Mouse (Mus musculus): ENCODE measurements around the gene Kiz. TPM values are rescaled to one million over a fixed set of nuclear protein-coding genes. Genes with fewer than 3 reads are reported as not detected.
A peak's percentile ranks its signal among the peaks of the same experiment; 100 is the strongest.

Gene Kiz
- total RNA-seq, 2 experiments from 2014 or later, result 22.0 to 24.4 TPM

DNA sequence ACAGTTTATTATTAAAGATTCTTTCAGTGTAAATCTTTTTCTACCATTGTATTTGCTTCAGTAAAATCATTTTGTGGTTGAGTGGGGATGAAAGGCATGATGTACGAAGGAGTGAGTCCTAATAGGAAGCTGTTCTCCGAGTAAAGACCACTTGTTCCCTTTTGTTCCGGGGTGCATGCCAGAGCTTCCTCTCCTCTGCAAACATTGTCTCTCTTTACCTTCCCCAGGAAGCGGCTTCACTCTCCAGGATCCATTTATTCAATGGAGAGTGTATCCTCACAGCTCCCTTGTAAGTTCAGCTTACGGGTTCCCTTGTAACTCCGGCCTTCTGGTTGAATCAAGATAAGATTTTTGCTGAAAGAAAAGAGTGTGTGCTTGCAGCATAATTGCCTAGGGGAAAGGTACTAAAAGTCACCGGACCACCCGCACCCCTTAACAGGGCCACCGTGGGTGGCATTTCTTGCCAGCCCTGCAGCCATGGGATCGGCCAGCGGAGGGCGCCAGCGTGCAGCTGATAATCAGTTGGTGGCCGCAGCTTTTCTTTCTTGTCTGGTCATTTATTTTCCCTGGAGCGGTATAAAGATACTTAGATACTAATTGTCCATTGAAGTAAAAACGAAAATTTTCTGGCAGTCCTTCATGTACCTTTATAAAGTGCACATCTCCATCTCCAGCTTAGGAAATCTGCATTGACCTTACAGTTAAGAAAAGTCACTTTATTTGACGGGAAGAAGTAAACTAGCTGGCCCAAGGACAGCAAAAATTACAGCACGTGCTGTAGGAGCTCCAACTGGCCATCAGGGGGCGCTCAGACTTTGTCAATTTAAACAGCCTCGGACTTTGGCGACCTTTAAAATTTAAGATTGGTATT, 103.5 kb downstream of the Kiz start:
- DNase-seq (ENCODE audit: extremely low spot score in 1 of 2, low spot score in 1 of 2), result peak; percentile 86 to 98

DNA sequence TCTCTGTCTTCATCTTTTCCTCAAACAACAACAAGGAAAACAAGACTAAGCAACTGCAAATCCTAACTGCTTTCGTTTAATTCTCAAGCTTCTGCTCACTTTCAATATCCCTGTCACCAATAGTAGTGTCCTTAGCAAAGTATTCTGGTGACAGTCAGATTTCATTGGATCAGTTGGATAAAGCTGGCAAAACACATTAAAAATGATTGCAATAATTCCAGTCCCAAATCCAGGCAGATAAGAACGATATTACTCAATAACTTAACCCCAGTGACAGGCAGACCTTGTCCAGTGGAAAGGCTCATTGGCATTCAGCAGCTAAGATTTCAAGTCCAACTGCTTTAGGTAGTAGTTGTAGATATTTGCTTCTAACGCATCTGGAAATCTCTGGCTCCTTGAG, 119.4 kb downstream of the Kiz start:
- no peak for DNase-seq (ENCODE audit: extremely low spot score in 1 of 2, low spot score in 1 of 2)

DNA sequence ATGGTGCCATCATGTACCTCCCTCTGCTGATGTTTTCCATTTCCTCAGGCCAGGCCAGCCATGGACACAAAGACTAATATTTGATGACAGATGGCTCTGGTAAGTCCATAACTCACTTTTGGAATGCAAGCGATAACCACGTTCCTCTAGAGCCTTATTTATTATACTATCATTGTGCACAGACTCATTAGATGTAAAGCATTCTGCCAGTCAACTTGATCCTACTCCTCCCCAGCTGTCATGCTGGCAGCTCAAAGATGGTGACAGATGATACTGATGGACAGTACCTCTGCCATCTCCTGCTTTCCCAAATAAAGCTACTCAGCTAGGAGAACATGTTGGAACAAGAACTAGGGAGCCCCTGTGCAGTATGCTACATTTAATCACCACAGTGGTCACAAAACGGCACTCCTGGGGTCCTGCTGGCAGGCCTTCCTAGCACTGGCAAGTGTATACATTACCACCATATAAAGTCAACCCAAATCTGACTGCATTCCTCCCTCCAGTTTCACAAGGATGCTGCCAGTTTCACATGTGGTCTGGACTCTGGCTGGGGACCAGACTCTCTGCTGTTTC, 119.9 kb downstream of the Kiz start:
- no peak for DNase-seq (ENCODE audit: extremely low spot score in 1 of 2, low spot score in 1 of 2)

DNA sequence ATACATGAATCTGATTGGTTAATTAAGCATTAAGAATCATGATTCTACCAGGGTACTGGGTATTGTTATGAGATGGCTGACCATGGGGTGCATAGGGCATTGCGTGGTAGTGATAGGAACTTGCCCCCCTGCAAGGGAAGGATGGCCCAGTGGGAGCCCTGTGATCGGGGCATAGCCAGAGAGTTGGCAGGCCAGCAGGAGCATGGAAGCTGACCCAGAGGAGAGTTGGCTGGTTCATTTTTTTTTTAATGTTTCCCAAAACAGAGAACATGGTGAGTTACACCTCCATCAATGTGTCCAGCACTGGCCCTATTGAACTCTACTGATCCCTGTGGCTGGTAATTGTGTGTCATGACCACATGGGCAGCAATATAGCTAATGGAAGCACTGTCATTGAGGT, 127.1 kb downstream of the Kiz start:
- DNase-seq (ENCODE audit: extremely low spot score in 1 of 2, low spot score in 1 of 2), result no peak

DNA sequence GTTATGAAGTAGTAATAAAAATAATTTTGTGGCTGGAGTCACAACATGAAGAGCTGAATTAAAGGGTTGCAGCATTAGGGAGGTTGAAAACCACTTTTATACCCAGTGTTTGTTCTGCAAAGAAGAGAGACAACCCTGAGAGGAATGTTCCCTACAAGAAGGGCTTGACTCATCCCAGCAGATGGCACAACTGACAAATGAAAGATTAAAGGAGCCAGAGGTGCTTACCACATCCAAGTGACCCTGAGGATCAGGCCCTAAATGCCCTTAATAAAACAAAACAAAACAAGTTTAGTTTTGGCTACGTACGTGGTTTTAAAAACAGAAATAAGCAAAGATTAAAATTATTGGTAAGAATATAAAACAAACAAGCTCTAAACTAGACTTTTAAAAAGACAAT, 129.2 kb downstream of the Kiz start:
- no peak for DNase-seq (ENCODE audit: extremely low spot score in 1 of 2, low spot score in 1 of 2)

DNA sequence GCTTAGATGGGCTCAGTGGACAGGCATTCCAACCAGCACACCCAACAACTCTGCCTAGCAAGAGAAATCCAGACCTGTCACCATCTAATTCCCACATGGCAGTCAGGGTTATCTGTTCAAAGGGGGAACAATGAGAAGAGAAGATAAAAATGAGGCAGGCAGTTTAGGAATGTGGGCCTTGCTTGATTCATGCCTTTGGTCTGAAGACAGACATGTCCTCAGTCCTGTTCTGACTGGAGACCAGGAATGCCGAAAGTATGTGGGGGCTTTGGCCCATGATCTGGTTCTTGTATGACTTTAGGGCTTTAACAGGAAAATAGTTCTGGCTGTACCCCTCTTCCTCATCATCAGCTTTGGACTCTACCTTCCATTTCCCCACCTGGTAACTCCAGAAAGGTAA, 130.1 kb downstream of the Kiz start:
- no peak for DNase-seq (ENCODE audit: extremely low spot score in 1 of 2, low spot score in 1 of 2)

DNA sequence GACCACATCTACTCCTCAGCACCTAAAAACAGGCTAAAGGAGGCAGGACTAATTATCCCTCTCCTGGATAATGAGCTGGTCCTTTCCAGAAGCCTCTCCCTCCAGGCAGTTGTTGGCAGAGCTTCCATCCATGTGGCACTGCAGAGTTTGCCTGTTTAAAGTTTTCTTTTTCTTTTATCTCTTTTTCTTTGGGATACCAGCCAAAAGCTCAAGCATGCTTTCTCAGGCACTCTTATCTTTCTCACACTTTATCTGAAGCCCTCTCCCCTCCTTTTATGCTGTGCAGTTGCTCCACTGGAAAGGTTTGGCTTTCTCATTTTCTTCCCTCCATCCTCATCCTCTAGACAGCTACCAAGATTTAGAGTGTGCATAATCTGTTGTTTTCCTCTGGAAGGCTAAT, 130.8 kb downstream of the Kiz start:
- DNase-seq (ENCODE audit: extremely low spot score in 1 of 2, low spot score in 1 of 2), result no peak

DNA sequence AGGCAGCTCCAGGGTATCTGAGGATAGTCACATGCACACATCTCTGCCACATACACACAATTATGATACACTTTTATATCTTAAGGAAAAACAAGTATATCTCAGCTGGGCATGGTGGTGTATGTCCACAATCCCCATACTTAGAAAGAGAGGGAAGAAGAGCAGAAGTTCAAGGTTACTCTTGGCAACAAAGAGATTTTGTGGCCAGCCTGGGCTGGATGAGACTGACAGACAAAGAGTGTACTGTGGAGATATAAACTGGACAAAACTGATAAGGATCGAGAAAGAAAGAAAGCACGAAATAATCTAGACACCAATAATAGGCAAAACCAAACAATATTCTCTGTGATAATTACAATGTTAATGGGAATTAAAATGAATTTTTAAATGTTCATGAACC, 151.6 kb downstream of the Kiz start:
- no peak for DNase-seq (ENCODE audit: extremely low spot score in 1 of 2, low spot score in 1 of 2)

DNA sequence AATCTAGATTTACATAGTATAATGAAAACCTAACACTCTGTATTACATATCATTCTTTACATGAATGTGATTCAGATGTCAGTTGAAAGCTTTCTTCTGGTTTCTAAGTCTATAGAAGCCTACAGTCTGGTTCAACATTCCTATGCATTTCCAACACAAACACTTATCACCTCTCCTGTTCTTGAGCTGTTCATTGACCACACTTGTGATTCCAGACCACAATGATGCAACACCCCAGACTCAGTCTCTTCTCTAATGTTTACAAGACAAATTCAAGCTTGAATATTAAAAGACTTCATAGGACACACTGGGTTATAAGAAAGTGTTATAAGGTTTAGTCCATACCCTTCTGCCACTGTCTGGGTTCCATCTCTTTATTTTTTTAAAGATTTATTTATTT, 153.4 kb downstream of the Kiz start:
- DNase-seq (ENCODE audit: extremely low spot score in 1 of 2, low spot score in 1 of 2), result no peak

DNA sequence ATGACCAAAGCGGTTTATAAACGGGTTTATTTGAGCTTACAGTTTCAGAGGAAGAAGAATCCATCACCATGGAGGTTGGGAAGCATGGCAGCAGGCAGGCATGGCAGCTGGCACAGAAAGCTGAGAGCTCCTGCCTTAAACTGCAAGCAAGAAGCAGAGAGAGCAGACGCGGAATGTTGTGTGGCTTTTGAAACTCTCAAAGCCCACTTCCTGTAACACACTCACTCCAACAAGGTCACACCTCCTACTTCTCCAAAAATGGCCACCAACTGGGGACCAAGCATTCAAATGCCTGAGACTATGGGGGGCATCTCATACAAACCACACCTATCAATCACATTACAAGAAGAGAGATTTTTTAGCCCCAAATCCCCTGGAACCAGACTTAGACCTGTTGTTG, 154.5 kb downstream of the Kiz start:
- no peak for DNase-seq (ENCODE audit: extremely low spot score in 1 of 2, low spot score in 1 of 2)

DNA sequence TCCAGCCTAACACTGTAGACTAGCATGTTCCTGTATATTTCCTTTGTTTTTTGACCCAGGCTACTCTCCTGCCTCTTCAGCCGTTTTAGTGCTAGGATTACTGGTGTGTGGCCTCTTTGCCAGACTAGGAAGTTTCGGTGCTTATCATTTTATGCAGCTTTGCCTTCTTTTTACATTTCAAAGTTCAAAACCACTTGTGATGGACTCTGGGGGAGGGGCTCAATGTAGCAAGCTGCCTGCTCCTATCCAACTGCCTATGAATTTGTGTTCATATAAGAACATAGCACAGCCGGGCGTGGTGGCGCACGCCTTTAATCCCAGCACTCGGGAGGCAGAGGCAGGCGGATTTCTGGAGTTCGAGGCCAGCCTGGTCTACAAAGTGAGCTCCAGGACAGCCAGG, 155.3 kb downstream of the Kiz start:
- DNase-seq (ENCODE audit: extremely low spot score in 1 of 2, low spot score in 1 of 2), result no peak

DNA sequence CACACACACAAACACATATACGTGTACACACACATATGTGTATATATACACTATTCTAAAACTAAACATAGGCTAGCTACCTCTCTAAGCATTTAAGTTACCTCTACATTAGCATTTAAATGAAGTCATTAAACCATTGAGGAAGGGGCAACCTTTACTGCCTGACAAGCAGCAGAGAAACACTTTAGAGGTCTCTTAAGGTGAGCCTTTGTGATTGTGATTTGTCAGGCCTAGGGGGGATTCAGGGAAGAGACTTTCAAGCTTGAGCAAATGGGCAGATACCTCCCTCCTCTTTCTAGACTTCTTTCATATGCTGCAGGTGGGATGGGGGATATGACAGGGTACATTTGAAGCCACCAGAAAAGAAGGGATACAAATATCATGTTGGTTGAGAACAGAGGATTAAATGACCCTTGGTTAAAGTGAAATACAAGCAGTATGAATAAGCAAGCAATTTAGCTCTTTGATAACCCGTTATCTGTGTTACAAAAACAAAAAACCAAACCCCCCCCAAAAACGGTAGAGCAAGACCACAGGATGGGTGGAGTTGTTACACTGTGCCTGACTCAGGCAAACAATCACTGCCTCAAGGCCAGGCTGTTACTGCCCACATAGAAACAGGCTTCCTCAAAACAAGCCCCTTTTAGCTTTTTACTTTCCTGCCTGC, 155.9 kb downstream of the Kiz start:
- DNase-seq (ENCODE audit: extremely low spot score in 1 of 2, low spot score in 1 of 2), result no peak

DNA sequence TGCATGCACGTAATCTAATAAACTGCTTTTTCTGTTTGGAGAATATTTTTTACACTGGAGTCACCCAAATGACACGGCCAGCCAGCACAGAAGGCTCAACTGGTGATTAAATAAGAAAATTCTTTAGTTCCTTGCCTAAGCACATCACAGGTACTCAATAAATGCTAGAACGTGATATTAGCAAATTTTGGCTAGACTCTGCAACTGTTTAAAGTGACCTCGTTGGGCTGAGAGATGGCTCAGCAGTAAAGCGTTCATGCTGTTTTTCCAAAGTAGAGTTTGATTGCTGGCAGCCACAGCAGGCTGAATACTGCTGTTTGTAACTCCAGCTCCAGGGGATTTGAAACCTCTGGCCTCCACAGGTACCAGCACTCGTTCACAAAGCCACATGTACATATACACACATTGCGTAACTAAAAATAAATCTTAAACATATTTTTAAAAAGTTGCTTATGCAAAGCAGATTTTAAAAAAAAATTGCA, 156.5 kb downstream of the Kiz start:
- no peak for DNase-seq (ENCODE audit: extremely low spot score in 1 of 2, low spot score in 1 of 2)

DNA sequence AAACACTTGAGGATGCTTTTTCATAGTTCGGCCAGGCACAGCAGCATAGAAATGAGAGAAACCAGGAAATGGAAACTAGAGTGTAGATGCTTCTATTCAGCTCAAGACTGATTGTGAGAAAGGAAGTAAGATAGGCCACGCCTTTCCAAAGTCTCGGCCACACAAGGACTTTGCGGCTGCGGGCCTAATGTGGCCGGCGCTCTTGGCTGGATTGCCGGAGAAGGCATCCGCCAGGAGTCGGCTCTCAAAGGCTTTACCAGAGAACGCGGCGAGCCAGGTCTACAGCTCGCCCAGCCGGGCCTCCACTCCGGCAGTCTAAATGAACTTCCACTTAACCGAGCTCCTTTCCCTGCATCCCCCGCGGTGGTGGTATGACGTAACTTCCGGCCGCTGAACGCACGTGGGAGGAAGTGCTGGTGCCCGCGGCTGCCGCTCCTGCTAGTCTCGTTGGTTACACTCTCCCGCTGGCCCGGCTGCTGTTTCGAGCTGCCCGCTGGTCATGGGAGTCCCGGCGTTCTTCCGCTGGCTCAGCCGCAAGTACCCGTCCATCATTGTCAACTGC, 157.0 kb downstream of the Kiz start, which contains the start of gene Xrn2:
Gene Xrn2, plus strand, starts transcription at position 374 of the 562 bp plus-strand sequence.
- peak; percentile 91 to 97 for DNase-seq (ENCODE audit: extremely low spot score in 1 of 2, low spot score in 1 of 2)

DNA sequence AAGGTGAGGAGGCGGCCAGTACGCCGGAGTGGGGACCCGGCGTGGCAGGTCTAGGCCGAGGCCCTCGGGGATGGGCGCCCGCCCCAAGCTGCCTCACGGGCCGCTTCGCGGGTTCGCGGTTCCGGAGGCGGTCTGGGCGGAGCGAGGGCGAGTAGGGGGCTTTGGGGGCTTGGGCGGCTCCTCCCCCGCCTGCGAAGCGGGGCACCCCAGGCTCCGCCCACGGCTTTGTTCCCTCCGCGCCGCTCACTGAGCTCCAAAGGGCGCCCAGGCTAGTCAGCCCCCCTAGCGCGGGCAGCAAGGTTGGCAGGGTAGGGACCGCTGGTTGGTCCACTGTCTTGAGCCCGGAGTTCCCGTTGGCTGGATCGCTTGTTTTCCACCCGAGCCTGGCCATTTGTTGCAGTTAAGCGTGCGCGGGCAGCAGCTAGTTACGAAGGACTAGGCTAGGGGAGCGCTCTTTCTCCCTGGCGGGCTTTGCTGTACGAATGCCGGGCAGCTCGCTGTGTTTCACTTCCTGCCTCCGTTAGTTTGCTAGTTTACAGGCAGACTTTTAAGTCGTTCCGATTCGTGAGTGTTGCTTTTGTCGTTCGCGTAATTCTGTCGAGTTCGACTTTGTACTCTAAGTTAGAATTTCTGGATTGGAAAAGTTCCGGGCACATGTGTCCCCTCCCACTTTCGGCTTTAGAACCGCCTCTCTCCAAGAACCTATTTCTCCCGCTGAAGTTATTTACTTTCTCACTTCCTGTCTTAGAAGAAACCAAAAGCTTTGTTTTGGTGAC, 157.7 kb downstream of the Kiz start:
- peak in 1 of 2 experiments; percentile 35 for DNase-seq (ENCODE audit: extremely low spot score in 1 of 2, low spot score in 1 of 2)

DNA sequence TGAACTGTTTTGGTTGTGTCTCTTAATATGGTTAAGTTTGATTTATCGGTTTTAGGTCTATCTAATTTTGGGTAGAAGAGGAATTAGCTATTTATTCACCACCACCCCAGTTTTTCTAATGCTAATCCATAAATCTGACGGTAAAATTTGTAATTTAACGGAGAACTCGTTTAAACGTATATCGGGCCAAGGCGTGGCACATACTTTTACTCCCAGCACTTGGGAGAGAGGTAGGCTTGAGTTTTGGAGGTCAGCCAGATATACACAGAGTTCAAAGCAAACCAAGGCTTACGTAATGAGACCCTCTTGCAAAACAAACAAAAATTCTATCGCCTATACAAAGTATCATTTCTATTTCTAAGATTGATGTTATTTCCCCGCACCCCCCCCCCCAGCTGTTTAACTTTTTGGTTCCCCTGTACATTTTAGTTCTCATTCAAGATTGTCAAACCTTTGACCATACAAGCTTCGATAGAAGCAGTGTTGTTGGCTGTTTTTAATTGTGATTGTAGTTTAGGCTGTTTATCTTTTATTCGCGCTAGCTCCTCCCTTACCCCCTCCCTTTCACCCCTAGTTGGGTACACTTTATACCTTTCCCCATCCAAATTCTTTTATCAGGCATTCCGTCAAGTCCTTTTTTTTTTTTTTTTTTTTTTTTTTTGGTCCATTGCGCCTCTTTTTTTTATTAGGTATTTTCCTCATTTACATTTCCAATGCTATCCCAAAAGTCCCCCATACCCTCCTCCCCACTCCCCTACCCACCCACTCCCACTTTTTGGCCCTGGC, 158.6 kb downstream of the Kiz start:
- no peak for DNase-seq (ENCODE audit: extremely low spot score in 1 of 2, low spot score in 1 of 2)

Measured in layer of hippocampus, postnatal 25 days (tissue).